Mouse (Mus musculus): Measurements from ENCODE around the gene Dus4l.

Dus4l gene

GRCm38 (mm10) chr12:31592011-31592410 is 62.6 kb downstream of the Dus4l start:
- no peak for DNase-seq (ENCODE audit: low read depth)

All from c-Kit-positive CD71-positive TER-119-negative erythroid progenitor cells, embryonic 14.5 days (primary cell).